Comparison of ENCODE assay signal across 25 mouse cellular contexts in genomic region chr2:129330024-129330423, GRCm38 (mm10). TPM values are rescaled to one million over a fixed set of nuclear protein-coding genes. Genes with fewer than 3 reads are reported as not detected.
DNase-seq lines count a peak whose midpoint lies in the region; ATAC-seq lines count a peak whose summit lies in the region.
"Had no signal": no experiment of that assay in that cellular context is flagged by ENCODE, and none has a peak within 500 bp of the region (broad histone marks: within the 10 kb centered on the region; RNA-seq: fewer than 3 reads in every experiment).

No protein-coding gene starts in this region.

- no peak overlapping the region for H3K4me2 ChIP-seq in heart, embryonic 14.5 days (ENCODE audit: low read length)
- 0 out of 2 replicates have a peak overlapping the region, but pooled peaks have one; percentile 9 for H3K4me2 ChIP-seq in liver, embryonic 11.5 days
- H3K4me2 ChIP-seq in liver, embryonic 13.5 days: no peak overlapping the region
- H3K4me2 ChIP-seq: lung, embryonic 14.5 days; midbrain, embryonic 11.5 days had no signal

- no peak overlapping the region for H3K4me3 ChIP-seq in heart, embryonic 14.5 days (ENCODE audit: control insufficient read depth in 1 of 2, insufficient read depth in 1 of 2, low read depth in 1 of 2, low read length in 2 of 2)
- no peak overlapping the region for H3K4me3 ChIP-seq in liver, embryonic 11.5 days (ENCODE audit: low read depth, low read length)
- no peak overlapping the region for H3K4me3 ChIP-seq in liver, embryonic 13.5 days (replicated peaks)
- H3K4me3 ChIP-seq: embryonic facial prominence, embryonic 10.5 days; hindbrain, embryonic 10.5 days had no signal

- no peak for DNase-seq in heart, adult 8-10 months (ENCODE audit: low spot score)
- DNase-seq in liver, embryonic 11.5 days (ENCODE audit: low spot score): no peak
- DNase-seq in liver: no peak
- no peak for DNase-seq in liver, embryonic 13.5 days
- DNase-seq in right cerebral cortex, postnatal 14 days: no peak
- DNase-seq in thymus, postnatal 10 days (ENCODE audit: low spot score in 2 of 2): no peak
- DNase-seq: B cell, adult 2 months; cerebellum, adult 2 months; cerebellum, postnatal 36 days; kidney, postnatal 25 days; retina, postnatal 1 day; right cerebral cortex, postnatal 4 days; thymus, postnatal 36 days had no signal

- H3K9me3 ChIP-seq in heart, embryonic 14.5 days (ENCODE audit: control insufficient read depth, low read length): peaks cover 4% of the 10 kb centered on the region; the same call in 1 of the 2 replicates
- no peaks in the 10 kb centered on the region for H3K9me3 ChIP-seq in liver, embryonic 11.5 days (ENCODE audit: control insufficient read depth, low read length)
- H3K9me3 ChIP-seq in liver, embryonic 13.5 days (replicated peaks): no peaks in the 10 kb centered on the region
- H3K9me3 ChIP-seq: embryonic facial prominence, embryonic 10.5 days; hindbrain, embryonic 10.5 days had no signal

- no peaks in the 10 kb centered on the region for H3K27me3 ChIP-seq in heart, embryonic 14.5 days (ENCODE audit: control insufficient read depth, insufficient read depth, low read length)
- H3K27me3 ChIP-seq in liver, embryonic 11.5 days (replicated peaks; ENCODE audit: control insufficient read depth, insufficient read depth, low read length): no peaks in the 10 kb centered on the region
- H3K27me3 ChIP-seq in liver, embryonic 13.5 days: no peaks in the 10 kb centered on the region

- ATAC-seq in heart, embryonic 14.5 days (ENCODE audit: insufficient number of reproducible peaks, insufficient read depth, low FRiP score, low read depth): no peak
- no peak for ATAC-seq in liver, embryonic 11.5 days (replicated peaks; ENCODE audit: low FRiP score)
- peak; percentile 39 for ATAC-seq in common myeloid progenitor, adult 5-6 weeks (replicated peaks; ENCODE audit: low read depth, poor library complexity, severe bottlenecking)
- no peak for ATAC-seq in liver, embryonic 13.5 days (ENCODE audit: low read depth)
- ATAC-seq: hindbrain, postnatal 0 days had no signal

- H3K4me1 ChIP-seq in heart, embryonic 14.5 days (ENCODE audit: control insufficient read depth in 2 of 2, insufficient read depth in 2 of 2, low read length in 2 of 2): peaks cover 0 to 2% of the 10 kb centered on the region in 2 experiments; a peak in 1 of 4 replicates
- no peaks in the 10 kb centered on the region for H3K4me1 ChIP-seq in liver, embryonic 11.5 days (replicated peaks; ENCODE audit: control insufficient read depth, insufficient read depth, low read length)
- no peaks in the 10 kb centered on the region for H3K4me1 ChIP-seq in liver, embryonic 13.5 days (replicated peaks)
- H3K4me1 ChIP-seq: hindbrain, embryonic 10.5 days had no signal

- no peak overlapping the region for H3K9ac ChIP-seq in heart, embryonic 14.5 days (ENCODE audit: low read length)
- no peak overlapping the region for H3K9ac ChIP-seq in liver, embryonic 11.5 days (ENCODE audit: low read depth, low read length)
- no peak overlapping the region for H3K9ac ChIP-seq in liver, embryonic 13.5 days
- H3K9ac ChIP-seq: lung, embryonic 14.5 days had no signal

- H3K27ac ChIP-seq in heart, embryonic 14.5 days (replicated peaks in 1 of 2; ENCODE audit: control insufficient read depth in 1 of 2, insufficient read depth in 1 of 2, low read depth in 2 of 2, low read length in 2 of 2): peak overlapping the region; percentile 45 to 59; a peak in 3 of 4 replicates
- H3K27ac ChIP-seq in liver, embryonic 11.5 days (ENCODE audit: low read depth, low read length): peak overlapping the region; percentile 38
- H3K27ac ChIP-seq in liver, embryonic 13.5 days: peak overlapping the region; percentile 37
- H3K27ac ChIP-seq: embryonic facial prominence, embryonic 10.5 days; hindbrain, embryonic 10.5 days; hindbrain, postnatal 0 days had no signal

- no peaks in the 10 kb centered on the region for H3K36me3 ChIP-seq in heart, embryonic 14.5 days (ENCODE audit: control insufficient read depth, insufficient read depth, low read length)
- no peaks in the 10 kb centered on the region for H3K36me3 ChIP-seq in liver, embryonic 11.5 days (ENCODE audit: control insufficient read depth, insufficient read depth, low read length)
- no peaks in the 10 kb centered on the region for H3K36me3 ChIP-seq in liver, embryonic 13.5 days
- H3K36me3 ChIP-seq: embryonic facial prominence, embryonic 10.5 days; hindbrain, embryonic 10.5 days had no signal

- WGBS in heart, embryonic 14.5 days: 47% methylated on average over 7 of the region's 7 CpGs
- WGBS in liver, embryonic 11.5 days: 38% methylated on average over 7 of the region's 7 CpGs
- WGBS in liver, embryonic 13.5 days (ENCODE audit: insufficient replicate concordance): 24% methylated on average over 7 of the region's 7 CpGs

RNA-seq across cellular contexts. Expression of gene Il1a, which starts 20.3 kb away (rescaled TPM):
- polyA plus RNA-seq in heart, embryonic 14.5 days (2014; fragmentation: Nextera tagmentation; extraction: Ambion mirVana): 0.11 and 0.31 TPM in 2 replicates
- not detected for total RNA-seq in heart, adult 8-10 months (2022)
- polyA plus RNA-seq in liver, embryonic 11.5 days (2014; fragmentation: Nextera tagmentation; extraction: Ambion mirVana): 2.2 and 2.5 TPM in 2 replicates
- not detected in 2 replicates for total RNA-seq in common myeloid progenitor, adult 5-6 weeks (2017)
- 3.7 and 5.5 TPM in 2 replicates for polyA plus RNA-seq in liver, embryonic 13.5 days (2015; fragmentation: Nextera tagmentation; extraction: Ambion mirVana)
- total RNA-seq: gastrocnemius, adult 18-20 months; hindbrain, postnatal 0 days had no signal
- polyA plus RNA-seq: embryonic facial prominence, embryonic 10.5 days; hindbrain, embryonic 10.5 days; kidney, adult 2 months; lung, embryonic 14.5 days; midbrain, embryonic 11.5 days; neural tube, embryonic 11.5 days had no signal

RNA-seq across cellular contexts. Expression of gene Ckap2l, which starts 33.0 kb away (rescaled TPM):
- 42.8 and 45.2 TPM in 2 replicates for polyA plus RNA-seq in heart, embryonic 14.5 days (2014; fragmentation: Nextera tagmentation; extraction: Ambion mirVana)
- under 1 TPM; 0.19 to 0.78 (median 0.33) TPM for total RNA-seq in heart, adult 8-10 months (2022)
- 55.1 and 63.7 TPM in 2 replicates for polyA plus RNA-seq in liver, embryonic 11.5 days (2014; fragmentation: Nextera tagmentation; extraction: Ambion mirVana)
- 69.3 and 78.5 TPM in 2 replicates for total RNA-seq in common myeloid progenitor, adult 5-6 weeks (2017)
- polyA plus RNA-seq in liver, embryonic 13.5 days (2015; fragmentation: Nextera tagmentation; extraction: Ambion mirVana): 22.5 and 36.2 TPM in 2 replicates
- total RNA-seq: gastrocnemius, adult 18-20 months had no signal

RNA-seq across cellular contexts. Expression of gene Il1b, which starts 40.9 kb away (rescaled TPM):
- polyA plus RNA-seq in heart, embryonic 14.5 days (2014; fragmentation: Nextera tagmentation; extraction: Ambion mirVana): 0.24 and 0.39 TPM in 2 replicates
- 1 to 10 TPM in 2 of 4 experiments, under 1 TPM in 2; 0.47 to 1.9 (median 1.0) TPM for total RNA-seq in heart, adult 8-10 months (2022)
- polyA plus RNA-seq in liver, embryonic 11.5 days (2014; fragmentation: Nextera tagmentation; extraction: Ambion mirVana): 0.25 and 0.66 TPM in 2 replicates
- total RNA-seq in common myeloid progenitor, adult 5-6 weeks (2017): 1.0 and 1.4 TPM in 2 replicates
- polyA plus RNA-seq in liver, embryonic 13.5 days (2015; fragmentation: Nextera tagmentation; extraction: Ambion mirVana): 0.16 and 0.56 TPM in 2 replicates
- total RNA-seq: gastrocnemius, adult 18-20 months; left cerebral cortex, postnatal 25 days had no signal
- polyA plus RNA-seq: embryonic facial prominence, embryonic 10.5 days; forebrain, embryonic 11.5 days; hindbrain, embryonic 10.5 days; hindbrain, postnatal 0 days; lung, embryonic 14.5 days; midbrain, embryonic 11.5 days; neural tube, embryonic 11.5 days had no signal
